Mouse (Mus musculus): ENCODE measurements around the gene Kif14. TPM values are rescaled to one million over a fixed set of nuclear protein-coding genes. Genes with fewer than 3 reads are reported as not detected.

Gene Kif14
- polyA plus RNA-seq, 2 experiments from 2014 or later, result 1.6 to 3.8 TPM

DNA sequence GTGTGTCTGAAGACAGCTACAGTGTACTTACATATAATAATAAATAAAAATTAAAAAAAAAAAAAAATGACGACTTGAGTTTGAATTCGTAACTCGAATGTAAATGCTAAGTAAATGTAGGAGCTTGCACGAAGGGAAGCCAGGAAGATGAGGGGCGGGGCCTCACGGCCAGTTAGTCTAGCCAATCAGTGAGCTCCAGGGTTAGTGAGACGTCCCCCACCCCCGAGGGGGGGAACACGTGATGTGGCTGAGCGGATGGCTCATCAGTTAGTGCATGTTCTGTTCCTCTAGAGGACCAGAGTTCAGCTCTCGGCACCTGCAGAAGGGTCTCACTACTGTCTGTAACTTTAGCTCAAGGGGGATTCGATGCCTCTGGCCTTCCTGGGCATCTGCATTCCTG is 91.3 kb downstream of the Kif14 start:
- ATAC-seq, result no peak

GRCm38 (mm10) chr1:136558762-136559161 is 92.6 kb downstream of the Kif14 start:
- ATAC-seq, result no peak

GRCm38 (mm10) chr1:136559284-136559683 is 93.1 kb downstream of the Kif14 start:
- ATAC-seq, result no peak

- no peak for ATAC-seq
Observed at GRCm38 (mm10) chr1:136559774-136560173, 93.6 kb downstream of the Kif14 start.

DNA sequence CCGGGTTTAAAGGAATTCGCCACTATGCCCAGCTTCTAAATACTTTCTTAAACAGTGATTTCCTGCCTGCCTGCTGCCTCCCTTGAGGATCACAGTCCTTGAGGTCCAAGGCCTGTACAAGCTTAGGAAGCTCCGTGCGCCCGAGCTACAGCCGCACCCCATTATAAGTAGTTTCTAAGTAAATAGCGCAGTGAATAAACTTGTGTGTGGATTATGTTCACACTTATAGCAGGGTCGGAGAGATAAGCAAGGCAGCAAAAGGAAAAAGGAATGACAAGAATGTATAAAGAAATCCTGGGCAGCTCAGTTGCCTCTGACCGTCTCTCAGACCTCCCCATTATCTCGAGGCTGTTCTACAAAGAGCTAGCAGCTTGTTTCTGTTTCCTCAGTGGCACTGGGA is 95.7 kb downstream of the Kif14 start:
- no peak for ATAC-seq

DNA sequence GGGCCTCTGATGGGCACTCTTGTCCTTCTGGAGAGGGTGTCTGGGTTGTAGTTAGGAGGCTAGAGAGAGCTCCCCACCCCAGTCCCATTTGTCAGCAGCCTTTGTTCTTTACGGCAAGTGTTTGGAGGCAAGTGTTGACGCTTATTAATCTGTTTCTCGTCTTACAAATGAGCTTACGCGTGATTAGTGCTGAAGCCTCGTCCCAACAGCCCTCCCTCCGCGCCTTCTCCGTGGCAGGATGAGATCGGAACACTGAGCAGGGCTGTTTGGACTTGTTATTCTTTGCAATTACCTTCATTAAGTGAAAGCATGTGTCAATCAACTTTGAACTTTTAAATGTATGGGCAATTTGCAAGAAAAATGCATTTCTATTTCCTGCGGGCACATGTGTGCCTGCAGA is 97.0 kb downstream of the Kif14 start:
- no peak for ATAC-seq

GRCm38 (mm10) chr1:136564963-136565362 is 98.8 kb downstream of the Kif14 start:
- no peak for ATAC-seq

- ATAC-seq, result no peak
Observed at GRCm38 (mm10) chr1:136566386-136566785, 100.2 kb downstream of the Kif14 start.

DNA sequence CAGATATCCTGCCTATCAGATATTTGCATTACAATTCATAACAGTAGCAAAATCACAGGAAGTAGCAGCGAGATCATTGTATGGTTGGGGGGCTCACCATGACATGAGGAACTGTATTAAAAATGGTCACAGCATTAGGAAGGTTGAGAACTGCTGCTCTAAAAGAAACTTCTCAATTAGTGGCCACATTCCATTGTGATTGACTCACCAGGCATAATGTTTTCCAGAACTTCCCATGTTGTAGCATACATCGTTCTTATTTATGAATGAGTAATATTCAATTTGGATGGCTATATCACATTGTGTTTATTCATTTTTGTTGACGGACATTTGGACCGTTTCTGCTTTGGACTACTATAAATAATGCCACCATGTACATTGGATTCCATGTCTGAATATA is 101.5 kb downstream of the Kif14 start:
- ATAC-seq, result no peak

DNA sequence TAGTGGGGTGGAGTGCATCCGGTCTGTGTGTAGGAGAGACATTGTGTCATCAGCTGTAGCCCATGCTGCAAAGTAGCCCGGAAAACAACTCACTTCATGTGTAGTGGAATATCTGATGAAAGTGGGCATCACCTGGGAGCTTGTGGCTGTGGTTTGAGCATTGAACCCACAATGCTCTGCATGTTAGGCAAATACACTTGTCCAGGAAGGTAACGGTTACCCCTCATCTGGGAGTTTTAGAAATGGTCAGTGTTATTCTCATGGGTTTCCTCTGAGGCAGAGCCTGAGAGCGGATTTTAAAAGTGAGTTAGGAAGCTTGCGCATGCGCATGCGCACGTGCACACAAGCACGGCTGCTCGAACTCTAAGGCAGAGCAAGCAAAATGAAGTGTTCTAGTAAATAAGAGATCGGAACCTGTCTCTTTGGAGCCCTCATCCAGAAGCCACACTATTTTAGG is 102.6 kb downstream of the Kif14 start:
- peak; percentile 59 for ATAC-seq

GRCm38 (mm10) chr1:136569206-136569605 is 103.1 kb downstream of the Kif14 start:
- ATAC-seq, result no peak

DNA sequence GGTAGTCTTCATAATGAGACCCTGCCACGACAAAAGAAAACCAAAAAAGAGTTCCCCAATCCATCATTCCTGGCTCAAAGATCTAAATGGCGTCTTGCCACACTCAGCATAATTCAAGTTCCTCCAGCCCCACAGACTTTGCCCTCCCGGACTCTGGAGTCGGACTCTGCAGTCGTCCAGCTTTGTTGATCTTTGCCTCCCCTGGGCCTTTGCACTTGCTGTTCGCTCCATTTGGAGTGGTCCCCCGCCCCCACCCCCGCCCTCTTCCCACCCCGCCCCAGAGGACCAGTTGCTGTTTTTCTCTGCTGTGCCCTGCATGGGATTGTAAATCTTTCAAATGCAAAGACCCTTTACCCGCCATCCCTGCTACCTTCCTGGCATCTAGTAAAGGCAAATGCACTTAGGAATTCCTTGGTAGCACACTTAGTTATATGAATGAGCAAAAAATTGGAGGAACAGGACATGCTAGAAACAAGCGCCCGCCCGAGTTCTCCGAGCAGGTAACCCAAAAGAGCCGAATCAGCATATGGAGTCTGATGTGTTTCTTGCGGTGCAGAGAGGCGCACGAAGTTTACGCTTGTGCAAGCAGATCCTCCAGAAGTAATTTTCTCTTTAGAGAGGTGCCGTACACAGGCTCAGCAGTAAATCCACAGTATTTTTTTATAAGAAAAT is 103.6 kb downstream of the Kif14 start:
- no peak for ATAC-seq

DNA sequence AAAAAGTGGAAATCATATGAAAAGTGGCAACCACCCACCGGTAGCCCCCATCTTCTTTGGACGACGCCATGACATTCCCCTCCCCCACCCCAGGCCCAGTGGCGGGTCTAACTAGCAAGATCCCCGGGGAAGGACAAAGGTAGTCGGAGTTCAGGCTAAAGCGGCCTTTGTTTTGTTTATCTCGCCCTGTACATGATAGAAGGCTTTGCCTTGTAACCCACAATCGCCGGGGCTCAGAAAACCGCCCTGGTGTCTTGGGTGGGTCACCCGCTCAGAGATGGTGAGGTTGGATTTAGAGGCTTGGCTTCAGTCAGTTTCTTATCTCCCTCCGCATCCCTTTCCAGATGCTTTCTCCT is 104.1 kb downstream of the Kif14 start:
- ATAC-seq, result no peak

DNA sequence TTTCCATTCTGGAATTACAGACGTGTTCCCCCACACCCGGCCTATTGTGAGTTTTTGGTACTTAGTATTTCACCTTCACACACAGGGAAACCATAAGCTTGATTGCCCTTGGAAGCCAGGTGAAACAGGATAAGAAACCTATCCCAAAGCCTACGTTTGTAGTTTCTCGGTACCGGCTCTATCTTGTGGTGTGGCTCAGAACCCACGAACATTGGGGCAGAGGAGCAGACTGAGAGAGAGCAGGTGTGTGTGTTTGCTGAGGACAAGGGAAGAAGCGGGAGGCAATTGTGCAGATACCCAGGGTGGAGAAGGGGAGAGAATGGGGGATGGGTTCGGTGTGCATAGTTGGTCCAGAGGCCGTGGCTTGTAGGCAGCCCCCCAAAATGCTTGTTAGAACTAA is 104.8 kb downstream of the Kif14 start:
- ATAC-seq, result no peak

- no peak for ATAC-seq
Observed at GRCm38 (mm10) chr1:136571530-136571929, 105.4 kb downstream of the Kif14 start.

GRCm38 (mm10) chr1:136577890-136578663 is 111.9 kb downstream of the Kif14 start:
- ATAC-seq, result no peak

DNA sequence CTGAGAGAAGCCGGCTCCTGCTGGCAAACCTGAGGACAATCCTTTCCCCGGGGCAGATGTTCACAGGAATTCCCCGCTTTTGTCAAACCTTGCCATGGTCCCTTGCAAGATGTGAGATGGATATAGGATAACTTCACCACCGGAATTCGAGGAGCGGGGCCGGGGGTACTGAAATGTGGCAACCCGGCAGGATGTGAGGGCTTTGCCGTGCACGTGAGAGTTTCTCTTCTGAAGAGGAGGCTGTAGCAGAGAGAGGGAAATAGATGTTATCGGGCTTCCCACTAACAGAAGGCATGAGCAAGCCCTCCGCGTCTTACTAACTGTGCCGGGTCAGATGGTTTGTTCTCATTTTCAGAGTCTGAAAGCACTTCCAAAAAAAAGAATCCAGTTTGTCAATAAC is 113.2 kb downstream of the Kif14 start:
- ATAC-seq, result peak; percentile 80

- ATAC-seq, result peak; percentile 57
Observed at GRCm38 (mm10) chr1:136580266-136580665, 114.1 kb downstream of the Kif14 start.

Other genes starting within 250 kb of the Kif14 start
- gene Inava, start 232.1 kb upstream of the Kif14 start, polyA plus RNA-seq (2017; shearing (Covaris generic)), result not detected
- gene Gpr25, start 205.5 kb upstream of the Kif14 start, polyA plus RNA-seq (2017; shearing (Covaris generic)), result not detected
- gene Camsap2, start 120.2 kb upstream of the Kif14 start, polyA plus RNA-seq (2017; shearing (Covaris generic)), result 1 to 10 TPM; 3.7 to 4.7 TPM
- gene Ddx59, start 51.1 kb upstream of the Kif14 start, polyA plus RNA-seq (2017; shearing (Covaris generic)), result 1 to 10 TPM; 5.6 to 6.4 TPM
- gene Zfp281, start 158.6 kb downstream of the Kif14 start, polyA plus RNA-seq (2017; shearing (Covaris generic)), result 10 to 100 TPM; 19.3 to 22.6 TPM

All from activated CD4-positive, CD25-positive, alpha-beta regulatory T cell, adult 4 months (primary cell).